Mouse (Mus musculus): ENCODE measurements at regions not wholly inside any gene's neighbourhood (a gene's known extent, or its start where the extent isn't known, plus 50 kb on each side); places are given as distances from the start of the nearest gene placed in this dataset.
A peak's percentile ranks its signal among the peaks of the same experiment; 100 is the strongest.

- TF ChIP-seq CHD2 (IDR thresholded peaks at IDR 0.05; ENCODE audit: low read length) (peak; percentile 56), HCFC1 (IDR thresholded peaks at IDR 0.05; ENCODE audit: low read depth, low read length) (peak; percentile 65), ZKSCAN1 (IDR thresholded peaks at IDR 0.05; ENCODE audit: low read depth, low read length) (no peak), MAX (IDR thresholded peaks at IDR 0.05; ENCODE audit: low read length) (no peak)
These were observed 53.5 kb upstream of the Runx3 start (continued) for GRCm38 (mm10) chr4:135066766-135067479.

- no peak for TF ChIP-seq MEF2A (IDR thresholded peaks at IDR 0.05; ENCODE audit: extremely low read depth, insufficient replicate concordance, low read depth, low read length, poor library complexity, severe bottlenecking)
- no peak for TF ChIP-seq TAL1 (IDR thresholded peaks at IDR 0.05; ENCODE audit: low read length)
- TF ChIP-seq GATA1 (IDR thresholded peaks at IDR 0.05; ENCODE audit: low read depth, low read length): no peak
- no peak for TF ChIP-seq MAZ (IDR thresholded peaks at IDR 0.05; ENCODE audit: low read depth, low read length)
- no peak for TF ChIP-seq GABPA (IDR thresholded peaks at IDR 0.05; ENCODE audit: low read depth, low read length)
- TF ChIP-seq USF1 (IDR thresholded peaks at IDR 0.05; ENCODE audit: low read depth, low read length): no peak
- no peak for TF ChIP-seq SIN3A (IDR thresholded peaks at IDR 0.05; ENCODE audit: low read length)
- no peak for TF ChIP-seq USF2 (IDR thresholded peaks at IDR 0.05; ENCODE audit: borderline replicate concordance in 1 of 2, insufficient read depth in 1 of 2, low read depth in 1 of 2, low read length in 2 of 2)
- TF ChIP-seq MXI1 (IDR thresholded peaks at IDR 0.05; ENCODE audit: low read depth, low read length): no peak
- TF ChIP-seq POLR2AphosphoS5 (IDR thresholded peaks at IDR 0.05; ENCODE audit: borderline replicate concordance, low read depth, low read length): no peak
- TF ChIP-seq UBTF (IDR thresholded peaks at IDR 0.05; ENCODE audit: borderline replicate concordance, insufficient read depth, low read depth, low read length): no peak
- no peak for TF ChIP-seq POLR2AphosphoS2 (IDR thresholded peaks at IDR 0.05; ENCODE audit: low read length)
- no peak for TF ChIP-seq NELFE (IDR thresholded peaks at IDR 0.05; ENCODE audit: low read depth, low read length)
- H3K36me3 ChIP-seq (ENCODE audit: control insufficient read depth in 1 of 2, insufficient read depth in 2 of 2, low read length in 2 of 2): peaks cover 0 to 2% of the 10 kb centered on the region in 2 experiments; a peak in 1 of 4 replicates
- H3K9ac ChIP-seq (ENCODE audit: control insufficient read depth, low read depth, low read length, poor library complexity, severe bottlenecking): no peak overlapping the region
- no peak for DNase-seq (ENCODE audit: low read depth, low spot score)
- H3K4me3 ChIP-seq (ENCODE audit: control insufficient read depth in 1 of 2, insufficient read depth in 1 of 2, low read depth in 2 of 2, low read length in 2 of 2): no peak overlapping the region
- no peaks in the 10 kb centered on the region for H3K79me2 ChIP-seq (ENCODE audit: control insufficient read depth, insufficient read depth, low read length, poor library complexity)
- H3K27me3 ChIP-seq (ENCODE audit: control insufficient read depth in 1 of 2, insufficient read depth in 2 of 2, low read length in 2 of 2): no peaks in the 10 kb centered on the region
- peaks cover 2 to 10% of the 10 kb centered on the region in 2 experiments; a peak in 3 of 4 replicates for H3K4me1 ChIP-seq (ENCODE audit: control insufficient read depth in 1 of 2, insufficient read depth in 2 of 2, low read length in 2 of 2)
- H3K27ac ChIP-seq (ENCODE audit: control insufficient read depth, low read depth, low read length): no peak overlapping the region
- no peaks in the 10 kb centered on the region for H3K9me3 ChIP-seq (replicated peaks; ENCODE audit: insufficient read depth, low read length)
These were observed 52.6 kb upstream of the Runx3 start for GRCm38 (mm10) chr4:135067805-135068204.

GRCm38 (mm10) chr4:135069818-135070217 is 50.6 kb upstream of the Runx3 start:
- no peak for TF ChIP-seq SIN3A (IDR thresholded peaks at IDR 0.05; ENCODE audit: low read length)
- no peak for TF ChIP-seq TBP (IDR thresholded peaks at IDR 0.05; ENCODE audit: low read depth, low read length)
- no peak for TF ChIP-seq POLR2AphosphoS2 (IDR thresholded peaks at IDR 0.05; ENCODE audit: low read length)
- TF ChIP-seq ZKSCAN1 (IDR thresholded peaks at IDR 0.05; ENCODE audit: low read depth, low read length): no peak
- TF ChIP-seq UBTF (IDR thresholded peaks at IDR 0.05; ENCODE audit: borderline replicate concordance, insufficient read depth, low read depth, low read length): no peak
- TF ChIP-seq CTCF (IDR thresholded peaks at IDR 0.05 in 2 of 3, conservative IDR thresholded peaks at IDR 0.05 in 1 of 3; ENCODE audit: control insufficient read depth in 1 of 3, insufficient read depth in 1 of 3, low read depth in 2 of 3, low read length in 3 of 3, poor library complexity in 1 of 3, severe bottlenecking in 1 of 3): no peak
- no peak for TF ChIP-seq MYC (IDR thresholded peaks at IDR 0.05; ENCODE audit: low read depth, low read length)
- no peak for TF ChIP-seq GATA1 (IDR thresholded peaks at IDR 0.05; ENCODE audit: low read depth, low read length)
- TF ChIP-seq MAFK (IDR thresholded peaks at IDR 0.05; ENCODE audit: borderline replicate concordance, low read depth, low read length): no peak
- no peak for TF ChIP-seq USF1 (IDR thresholded peaks at IDR 0.05; ENCODE audit: low read depth, low read length)
- TF ChIP-seq EP300 (IDR thresholded peaks at IDR 0.05; ENCODE audit: low read depth in 1 of 2, low read length in 2 of 2): no peak
- TF ChIP-seq HCFC1 (IDR thresholded peaks at IDR 0.05; ENCODE audit: low read depth, low read length): no peak
- TF ChIP-seq ZMIZ1 (IDR thresholded peaks at IDR 0.05; ENCODE audit: low read depth, low read length): no peak
- TF ChIP-seq RCOR1 (IDR thresholded peaks at IDR 0.05; ENCODE audit: low read depth, low read length): no peak
- TF ChIP-seq CHD1 (IDR thresholded peaks at IDR 0.05; ENCODE audit: low read depth, low read length): no peak
- TF ChIP-seq TAL1 (IDR thresholded peaks at IDR 0.05; ENCODE audit: low read length): no peak
- no peak for TF ChIP-seq E2F4 (IDR thresholded peaks at IDR 0.05; ENCODE audit: borderline replicate concordance, low read depth, low read length)
- TF ChIP-seq RAD21 (IDR thresholded peaks at IDR 0.05; ENCODE audit: low read depth, low read length): no peak
- no peak for TF ChIP-seq POLR2AphosphoS5 (IDR thresholded peaks at IDR 0.05; ENCODE audit: borderline replicate concordance, low read depth, low read length)
- Histone ChIP-seq H3K9ac (ENCODE audit: control insufficient read depth, low read depth, low read length, poor library complexity, severe bottlenecking) (no peak overlapping the region), H3K36me3 (ENCODE audit: control insufficient read depth in 1 of 2, insufficient read depth in 2 of 2, low read length in 2 of 2) (peaks cover 0 to 18% of the 10 kb centered on the region in 2 experiments; a peak in 2 of 4 replicates), H3K9me3 (replicated peaks; ENCODE audit: insufficient read depth, low read length) (no peaks in the 10 kb centered on the region), H3K79me2 (ENCODE audit: control insufficient read depth, insufficient read depth, low read length, poor library complexity) (no peaks in the 10 kb centered on the region), H3K4me3 (ENCODE audit: control insufficient read depth in 1 of 2, insufficient read depth in 1 of 2, low read depth in 2 of 2, low read length in 2 of 2) (no peak overlapping the region), H3K4me1 (ENCODE audit: control insufficient read depth in 1 of 2, insufficient read depth in 2 of 2, low read length in 2 of 2) (peaks cover 6 to 29% of the 10 kb centered on the region in 2 experiments), H3K27ac (ENCODE audit: control insufficient read depth, low read depth, low read length) (no peak overlapping the region), H3K27me3 (ENCODE audit: control insufficient read depth in 1 of 2, insufficient read depth in 2 of 2, low read length in 2 of 2) (no peaks in the 10 kb centered on the region)
- no peak for DNase-seq (ENCODE audit: low read depth, low spot score)
